12 mouse cellular contexts compared by ENCODE assay signal in genomic region chr11:35340752-35341151, GRCm38 (mm10).
DNase-seq lines count a peak whose midpoint lies in the region; ATAC-seq and TF ChIP-seq lines count a peak whose summit lies in the region.
"Had no signal": no experiment of that assay in that cellular context is flagged by ENCODE, and none has a peak within 500 bp of the region (broad histone marks: within the 10 kb centered on the region; RNA-seq: fewer than 3 reads in every experiment).

No protein-coding gene starts in this region.

- no peaks in the 10 kb centered on the region for H3K9me3 ChIP-seq in CH12.LX (replicated peaks; ENCODE audit: low read length)
- no peaks in the 10 kb centered on the region for H3K9me3 ChIP-seq in heart, postnatal 0 days (replicated peaks; ENCODE audit: control insufficient read depth, low read length)
- H3K9me3 ChIP-seq in midbrain, embryonic 11.5 days (ENCODE audit: control insufficient read depth, low read length), result no peaks in the 10 kb centered on the region

- peaks cover 0 to 5% of the 10 kb centered on the region in 2 experiments; a peak in 1 of 4 replicates for H3K4me1 ChIP-seq in CH12.LX (ENCODE audit: control insufficient read depth in 1 of 2, insufficient read depth in 2 of 2)
- peaks cover 1% of the 10 kb centered on the region; the same call in 1 of the 2 replicates for H3K4me1 ChIP-seq in heart, adult 2 months (ENCODE audit: control insufficient read depth, insufficient read depth, low read length)
- peaks cover 15% of the 10 kb centered on the region for H3K4me1 ChIP-seq in heart, postnatal 0 days (ENCODE audit: control insufficient read depth, insufficient read depth)
- no peaks in the 10 kb centered on the region for H3K4me1 ChIP-seq in midbrain, embryonic 11.5 days (ENCODE audit: control insufficient read depth, insufficient read depth, low read length)
- H3K4me1 ChIP-seq: megakaryocyte, embryonic 14.5 days had no signal

- TF ChIP-seq POLR2A in CH12.LX (IDR thresholded peaks at IDR 0.05; ENCODE audit: low read depth, low read length), result no peak
- no peak for TF ChIP-seq POLR2A in heart, adult 2 months (IDR thresholded peaks at IDR 0.05; ENCODE audit: insufficient read depth, low read depth, low read length)

- peak; percentile 34 for DNase-seq in adrenal gland, adult 8-10 months
- DNase-seq in adrenal gland, postnatal 4 days (ENCODE audit: low spot score in 2 of 2), result no peak
- no peak for DNase-seq in CH12.LX (ENCODE audit: extremely low read depth)
- DNase-seq in heart, adult 2 months, result peak; percentile 27 to 60
- peak; percentile 77 for DNase-seq in heart, postnatal 0 days (ENCODE audit: low spot score)
- DNase-seq in right cerebral cortex, postnatal 36 days (ENCODE audit: low spot score in 2 of 2), result no peak
- no peak for DNase-seq in midbrain, embryonic 11.5 days (ENCODE audit: low spot score, missing footprints)
- DNase-seq in layer of hippocampus, adult 9-10 months (ENCODE audit: low spot score), result no peak
- DNase-seq: cerebellum, postnatal 14 days had no signal

- H3K27me3 ChIP-seq in CH12.LX (replicated peaks), result peaks cover 2% of the 10 kb centered on the region
- no peaks in the 10 kb centered on the region for H3K27me3 ChIP-seq in heart, adult 2 months (ENCODE audit: control insufficient read depth, insufficient read depth, low read length)
- H3K27me3 ChIP-seq in heart, postnatal 0 days (ENCODE audit: control insufficient read depth, insufficient read depth, low read length), result no peaks in the 10 kb centered on the region
- peaks cover 11% of the 10 kb centered on the region; the same call in 1 of the 2 replicates for H3K27me3 ChIP-seq in midbrain, embryonic 11.5 days (ENCODE audit: control insufficient read depth, insufficient read depth, low read length)
- H3K27me3 ChIP-seq: megakaryocyte, embryonic 14.5 days had no signal

- no peak for TF ChIP-seq EP300 in CH12.LX (IDR thresholded peaks at IDR 0.05; ENCODE audit: low read length)
- TF ChIP-seq EP300 in heart, adult 2 months (IDR thresholded peaks at IDR 0.05; ENCODE audit: insufficient read depth, low read depth, low read length), result no peak
- TF ChIP-seq EP300 in heart, postnatal 0 days (IDR thresholded peaks at IDR 0.05; ENCODE audit: low read depth), result peak; percentile 60; the same call in 1 of the 2 replicates

- no peak overlapping the region for H3K9ac ChIP-seq in CH12.LX (ENCODE audit: insufficient read depth, low read depth)
- no peak overlapping the region for H3K9ac ChIP-seq in heart, adult 2 months (ENCODE audit: low read depth, low read length)
- no peak overlapping the region for H3K9ac ChIP-seq in heart, postnatal 0 days (replicated peaks; ENCODE audit: low read depth, low read length)
- H3K9ac ChIP-seq in midbrain, embryonic 11.5 days (ENCODE audit: low read length), result no peak overlapping the region

- no peak for TF ChIP-seq CTCF in CH12.LX (conservative IDR thresholded peaks at IDR 0.05 in 1 of 2, IDR thresholded peaks at IDR 0.05 in 1 of 2; ENCODE audit: low read depth in 2 of 2, low read length in 2 of 2)
- no peak for TF ChIP-seq CTCF in heart, adult 2 months (IDR thresholded peaks at IDR 0.05)
- no peak for TF ChIP-seq CTCF in heart, postnatal 0 days (IDR thresholded peaks at IDR 0.05; ENCODE audit: low read depth)

- H3K27ac ChIP-seq in CH12.LX (ENCODE audit: insufficient read depth, low read depth), result no peak overlapping the region
- peak overlapping the region; percentile 53 for H3K27ac ChIP-seq in heart, adult 2 months
- H3K27ac ChIP-seq in heart, postnatal 0 days (ENCODE audit: low read depth), result peak overlapping the region; percentile 78
- H3K27ac ChIP-seq in midbrain, embryonic 11.5 days (ENCODE audit: low read depth, low read length), result no peak overlapping the region
- H3K27ac ChIP-seq: hindbrain, postnatal 0 days had no signal

- H3K4me3 ChIP-seq in CH12.LX (replicated peaks in 1 of 3; ENCODE audit: low read depth in 2 of 3, low read length in 2 of 3, poor library complexity in 1 of 3), result no peak overlapping the region
- no peak overlapping the region for H3K4me3 ChIP-seq in heart, adult 2 months
- H3K4me3 ChIP-seq in heart, postnatal 0 days (ENCODE audit: low read depth, low read length), result no peak overlapping the region
- no peak overlapping the region for H3K4me3 ChIP-seq in midbrain, embryonic 11.5 days (ENCODE audit: low read depth, low read length)
- H3K4me3 ChIP-seq: megakaryocyte, embryonic 14.5 days had no signal

- intact Hi-C loops in heart, adult 2 months (cut with DNase I), result loop anchor here (10.0 kb wide), 1 partner anchor 86 kb away; no protein-coding TSS in a partner anchor

- TF ChIP-seq RAD21 in CH12.LX (IDR thresholded peaks at IDR 0.05; ENCODE audit: low read depth, low read length), result no peak

- in situ Hi-C loops in CH12.LX (cut with MboI; ENCODE audit: low pct_ligation_motif_present, low pct_unique_long_range_greater_than_20kb, low sequenced_read_pairs), result no loop called here

- H3K79me2 ChIP-seq in CH12.LX (replicated peaks; ENCODE audit: control insufficient read depth, extremely low read depth, insufficient read depth, poor library complexity, severe bottlenecking), result no peaks in the 10 kb centered on the region
- H3K79me2 ChIP-seq in heart, adult 2 months (replicated peaks; ENCODE audit: control insufficient read depth, insufficient read depth, low read length), result no peaks in the 10 kb centered on the region

- WGBS in heart, adult 2 months, result 33% methylated on average over 6 of the region's 6 CpGs
- WGBS in heart, postnatal 0 days, result 26% methylated on average over 6 of the region's 6 CpGs
- WGBS in midbrain, embryonic 11.5 days, result 88% methylated on average over 6 of the region's 6 CpGs

- dilution Hi-C loops in CH12.LX (cut with MboI; ENCODE audit: extremely low pct_ligation_motif_present, extremely low pct_unique_long_range_greater_than_20kb, low sequenced_read_pairs), result no loop called here

- no peaks in the 10 kb centered on the region for H3K36me3 ChIP-seq in CH12.LX (replicated peaks in 1 of 2; ENCODE audit: control insufficient read depth in 1 of 2, insufficient read depth in 1 of 2, low read length in 1 of 2)
- no peaks in the 10 kb centered on the region for H3K36me3 ChIP-seq in heart, adult 2 months (ENCODE audit: control insufficient read depth, insufficient read depth, low read length)
- no peaks in the 10 kb centered on the region for H3K36me3 ChIP-seq in heart, postnatal 0 days (replicated peaks; ENCODE audit: control insufficient read depth, insufficient read depth, low read length)
- no peaks in the 10 kb centered on the region for H3K36me3 ChIP-seq in midbrain, embryonic 11.5 days (ENCODE audit: control insufficient read depth, insufficient read depth, low read length)

- ATAC-seq in heart, postnatal 0 days (ENCODE audit: insufficient read depth, low read depth), result peak; percentile 95
- no peak for ATAC-seq in midbrain, embryonic 11.5 days (ENCODE audit: low FRiP score)
- ATAC-seq: hindbrain, postnatal 0 days had no signal

- 0 out of 2 replicates have a peak overlapping the region, but pooled peaks have one; percentile 7 for H3K4me2 ChIP-seq in CH12.LX (ENCODE audit: insufficient read depth, low read depth, poor library complexity, severe bottlenecking)
- H3K4me2 ChIP-seq in heart, postnatal 0 days (ENCODE audit: low read depth, low read length), result no peak overlapping the region
- H3K4me2 ChIP-seq in midbrain, embryonic 11.5 days, result no peak overlapping the region
- H3K4me2 ChIP-seq: liver, embryonic 11.5 days had no signal

TF ChIP-seq in CH12.LX, 34 proteins besides CTCF, POLR2A, EP300 and RAD21:
- TF ChIP-seq ETS1 (conservative IDR thresholded peaks at IDR 0.05; ENCODE audit: low read depth, low read length) (no peak), TBP (conservative IDR thresholded peaks at IDR 0.05; ENCODE audit: low read depth, low read length) (no peak), TCF12 (IDR thresholded peaks at IDR 0.05; ENCODE audit: low read depth, low read length) (no peak), CHD1 (IDR thresholded peaks at IDR 0.05; ENCODE audit: low read depth, low read length) (no peak), SIN3A (IDR thresholded peaks at IDR 0.05; ENCODE audit: low read length) (no peak), POLR2AphosphoS2 (IDR thresholded peaks at IDR 0.05; ENCODE audit: low read depth, low read length) (no peak), CHD2 (IDR thresholded peaks at IDR 0.05; ENCODE audit: low read length) (no peak), IRF4 (IDR thresholded peaks at IDR 0.05; ENCODE audit: low read depth, low read length) (no peak), NRF1 (IDR thresholded peaks at IDR 0.05; ENCODE audit: low read depth, low read length) (no peak), NELFE (IDR thresholded peaks at IDR 0.05; ENCODE audit: low read depth, low read length) (no peak), GABPA (IDR thresholded peaks at IDR 0.05; ENCODE audit: insufficient replicate concordance, low read depth, low read length) (no peak), MEF2A (IDR thresholded peaks at IDR 0.05; ENCODE audit: borderline replicate concordance, low read depth, low read length) (no peak), MAX (IDR thresholded peaks at IDR 0.05; ENCODE audit: low read length) (no peak), MYC (IDR thresholded peaks at IDR 0.05; ENCODE audit: low read depth, low read length) (no peak), HCFC1 (IDR thresholded peaks at IDR 0.05; ENCODE audit: low read depth, low read length) (no peak), ZKSCAN1 (IDR thresholded peaks at IDR 0.05; ENCODE audit: borderline replicate concordance, low read depth, low read length) (no peak)

Comparison
In these comparisons a context has a peak if more than half of its experiments do, and no peak if none do; other contexts are left out.
1. DNase-seq: peak in adrenal gland, adult 8-10 months (single experiment), heart, adult 2 months (2 of 2) and heart, postnatal 0 days (single experiment); none in adrenal gland, postnatal 4 days (0 of 2), CH12.LX (single experiment), right cerebral cortex, postnatal 36 days (0 of 2), midbrain, embryonic 11.5 days (single experiment) and layer of hippocampus, adult 9-10 months (single experiment).
2. H3K27ac ChIP-seq: peak in heart, adult 2 months (single experiment) and heart, postnatal 0 days (single experiment); none in CH12.LX (single experiment) and midbrain, embryonic 11.5 days (single experiment).